Mouse (Mus musculus) thymus, adult 18-20 months (tissue): ENCODE data around the gene Vmn1r55.
"Not testable (repeated sequence)": the region's sequence is repeated elsewhere in the genome, so short reads cannot be mapped to it uniquely, and the experiment has no call there.

ENCODE experiments used
- DNase-seq, 2 experiments: peaks; one replicate each; pipeline ENCODE4 v3.0.0; 2022; ENCODE audit warnings: mixed read lengths in 2 of 2

The Vmn1r55 gene

GRCm38 (mm10) chr7:5080815-5081214 lies 68.7 kb downstream of the Vmn1r55 start:
- no peak for DNase-seq

DNA sequence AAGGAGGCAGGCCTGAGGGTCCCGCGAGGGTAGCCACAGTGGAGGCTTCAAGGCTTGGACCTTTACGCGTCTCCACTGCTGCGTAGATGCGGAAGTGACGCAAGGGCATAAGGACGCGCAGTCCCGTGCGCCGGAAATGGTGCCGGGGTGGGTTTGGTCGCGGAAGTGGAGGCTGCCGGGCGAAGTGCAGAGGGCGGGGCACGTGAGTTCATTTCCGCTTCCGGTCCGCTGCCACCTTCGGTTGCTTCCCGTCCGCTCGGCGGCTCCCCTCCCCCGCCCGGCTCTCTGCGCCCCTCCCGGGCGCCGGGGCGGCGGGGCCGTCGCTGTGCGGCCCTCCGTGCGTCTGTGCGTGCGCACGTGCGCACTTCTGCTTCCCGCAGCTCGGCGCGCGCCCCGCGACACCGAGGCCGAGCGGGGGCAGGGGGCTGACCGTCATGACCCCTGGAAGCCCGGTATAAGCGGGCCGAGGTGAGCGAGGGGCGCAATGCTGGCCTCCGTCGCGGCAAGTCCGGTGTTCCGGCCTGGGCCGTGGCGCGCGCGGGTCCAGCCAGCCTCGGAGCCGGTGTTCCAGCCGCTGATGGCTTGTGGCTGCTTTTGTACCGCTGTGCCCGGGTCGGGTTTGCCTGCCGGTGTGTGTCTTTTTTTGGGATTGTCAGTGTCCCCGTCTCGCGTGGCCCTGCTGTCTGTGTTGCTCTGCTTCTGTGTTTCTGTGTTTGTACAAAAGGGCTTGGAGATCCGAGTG lies 69.3 kb downstream of the Vmn1r55 start, which contains the start of gene Epn1:
Gene Epn1 (plus strand): TSS at position 226 of the 742 bp plus-strand sequence.
- DNase-seq: peak; percentile 93 to 95

DNA sequence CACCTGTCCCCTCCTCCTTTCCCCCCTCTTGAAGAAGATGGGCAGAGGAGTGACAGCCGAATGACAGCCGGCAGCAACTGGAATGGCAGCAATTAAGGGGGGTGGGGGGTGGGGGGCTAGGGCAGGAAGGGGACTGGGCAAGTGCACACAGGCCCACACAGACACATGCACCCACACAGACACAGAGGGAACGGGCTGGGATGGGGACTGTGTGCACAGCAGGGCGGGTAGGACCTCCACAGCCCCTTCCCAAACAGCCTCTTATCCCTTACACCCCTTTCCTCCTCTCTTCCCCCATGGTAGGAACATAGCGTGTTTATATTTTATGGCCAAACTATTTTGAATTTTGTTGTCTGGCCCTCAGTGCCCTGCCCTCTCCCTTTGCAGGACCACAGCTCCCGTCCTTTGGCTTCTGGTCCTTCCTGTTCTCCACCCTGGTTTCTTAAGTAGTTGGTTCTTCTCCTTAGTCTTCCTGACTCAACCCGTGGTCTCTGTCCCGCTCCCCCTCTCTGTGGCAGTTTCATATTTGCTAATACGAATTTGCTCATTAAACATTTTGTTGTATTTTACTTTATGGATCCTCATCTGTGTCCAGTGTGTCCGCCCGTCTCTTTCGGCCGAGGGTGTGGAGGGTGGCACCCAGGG lies 70.0 kb downstream of the Vmn1r55 start:
- DNase-seq: not testable (repeated sequence)
